10 mouse cellular contexts compared by ENCODE assay signal in genomic region chr13:6575920-6576509, GRCm38 (mm10). TPM values are rescaled to one million over a fixed set of nuclear protein-coding genes. Genes with fewer than 3 reads are reported as not detected.
A peak's percentile ranks its signal among the peaks of the same experiment; 100 is the strongest.
DNase-seq lines count a peak whose midpoint lies in the region; ATAC-seq and TF ChIP-seq lines count a peak whose summit lies in the region.
"Had no signal": no experiment of that assay in that cellular context is flagged by ENCODE, and none has a peak within 500 bp of the region (broad histone marks: within the 10 kb centered on the region; RNA-seq: fewer than 3 reads in every experiment).

No protein-coding gene starts in this region.

- H3K4me2 ChIP-seq in forebrain, embryonic 12.5 days: no peak overlapping the region
- no peak overlapping the region for H3K4me2 ChIP-seq in neural tube, embryonic 11.5 days (ENCODE audit: low read depth)
- H3K4me2 ChIP-seq in forebrain, postnatal 0 days (ENCODE audit: low read depth): no peak overlapping the region

- H3K9me3 ChIP-seq in forebrain, embryonic 12.5 days: no peaks in the 10 kb centered on the region
- no peaks in the 10 kb centered on the region for H3K9me3 ChIP-seq in forebrain, embryonic 10.5 days
- H3K9me3 ChIP-seq in neural tube, embryonic 11.5 days (ENCODE audit: control insufficient read depth, low read length): no peaks in the 10 kb centered on the region
- H3K9me3 ChIP-seq in forebrain, postnatal 0 days (ENCODE audit: low read length): no peaks in the 10 kb centered on the region

- peak; percentile 47; the same call in 1 of the 2 replicates for ATAC-seq in forebrain, embryonic 12.5 days (ENCODE audit: low FRiP score)
- 0 out of 2 replicates have a peak, but pooled peaks have one; percentile 40 for ATAC-seq in neural tube, embryonic 11.5 days (ENCODE audit: insufficient read depth, low FRiP score, low TSS enrichment)
- ATAC-seq in forebrain, postnatal 0 days: peak; percentile 46

- H3K36me3 ChIP-seq in forebrain, embryonic 12.5 days (replicated peaks): peaks cover 95% of the 10 kb centered on the region
- H3K36me3 ChIP-seq in forebrain, embryonic 10.5 days (replicated peaks): peaks cover 100% of the 10 kb centered on the region
- H3K36me3 ChIP-seq in neural tube, embryonic 11.5 days (ENCODE audit: control insufficient read depth, insufficient read depth, low read length): peaks cover 22% of the 10 kb centered on the region
- peaks cover 89% of the 10 kb centered on the region for H3K36me3 ChIP-seq in forebrain, postnatal 0 days (ENCODE audit: insufficient read depth)
- peaks cover 37% of the 10 kb centered on the region for H3K36me3 ChIP-seq in small intestine, adult 2 months (ENCODE audit: control insufficient read depth, insufficient read depth, low read length)

- DNase-seq in forebrain, embryonic 10.5 days (ENCODE audit: extremely low spot score, low spot score): no peak
- DNase-seq in neural tube, embryonic 11.5 days (ENCODE audit: low spot score): no peak
- DNase-seq in neural tube, embryonic 10.5 days (ENCODE audit: extremely low spot score, low spot score): no peak
- peak; percentile 25 for DNase-seq in forebrain, postnatal 0 days
- no peak for DNase-seq in heart, postnatal 14 days
- DNase-seq in right cerebral cortex, postnatal 14 days: no peak
- DNase-seq: left cerebral cortex, postnatal 4 days; spleen, adult 18-20 months had no signal

- no peak overlapping the region for H3K27ac ChIP-seq in forebrain, embryonic 12.5 days
- no peak overlapping the region for H3K27ac ChIP-seq in forebrain, embryonic 10.5 days
- H3K27ac ChIP-seq in neural tube, embryonic 11.5 days (ENCODE audit: low read depth, low read length): no peak overlapping the region
- H3K27ac ChIP-seq in forebrain, postnatal 0 days (ENCODE audit: low read depth, low read length): no peak overlapping the region
- H3K27ac ChIP-seq in small intestine, adult 2 months (ENCODE audit: insufficient read depth, low read depth, low read length): no peak overlapping the region

- 86% methylated on average over 6 of the region's 6 CpGs for WGBS in forebrain, embryonic 12.5 days
- WGBS in forebrain, embryonic 10.5 days: 98% methylated on average over 6 of the region's 6 CpGs
- 97% methylated on average over 6 of the region's 6 CpGs for WGBS in neural tube, embryonic 11.5 days
- WGBS in forebrain, postnatal 0 days: 92% methylated on average over 6 of the region's 6 CpGs
- 96% methylated on average over 6 of the region's 6 CpGs for WGBS in small intestine, adult 2 months

- TF ChIP-seq POLR2A in small intestine, adult 2 months (IDR thresholded peaks at IDR 0.05; ENCODE audit: low read depth, low read length): no peak

- no peaks in the 10 kb centered on the region for H3K4me1 ChIP-seq in forebrain, embryonic 12.5 days
- no peaks in the 10 kb centered on the region for H3K4me1 ChIP-seq in forebrain, embryonic 10.5 days
- H3K4me1 ChIP-seq in neural tube, embryonic 11.5 days (ENCODE audit: control insufficient read depth, insufficient read depth, low read length): no peaks in the 10 kb centered on the region
- H3K4me1 ChIP-seq in forebrain, postnatal 0 days (ENCODE audit: insufficient read depth): no peaks in the 10 kb centered on the region
- H3K4me1 ChIP-seq in small intestine, adult 2 months (ENCODE audit: control insufficient read depth, insufficient read depth, insufficient read length, low read length): no peaks in the 10 kb centered on the region

- no peak overlapping the region for H3K9ac ChIP-seq in forebrain, embryonic 12.5 days
- no peak overlapping the region for H3K9ac ChIP-seq in neural tube, embryonic 11.5 days (ENCODE audit: low read length)
- no peak overlapping the region for H3K9ac ChIP-seq in forebrain, postnatal 0 days

- TF ChIP-seq CTCF in forebrain, postnatal 0 days (IDR thresholded peaks at IDR 0.05; ENCODE audit: low read depth): peak; percentile 57
- TF ChIP-seq CTCF in small intestine, adult 2 months (IDR thresholded peaks at IDR 0.05; ENCODE audit: extremely low read depth, insufficient read length, insufficient replicate concordance, low read depth, low read length): peak; percentile 33; the same call in 1 of the 2 replicates

- H3K4me3 ChIP-seq in forebrain, embryonic 12.5 days (replicated peaks): no peak overlapping the region
- H3K4me3 ChIP-seq in forebrain, embryonic 10.5 days: no peak overlapping the region
- H3K4me3 ChIP-seq in neural tube, embryonic 11.5 days (ENCODE audit: low read depth, low read length): no peak overlapping the region
- no peak overlapping the region for H3K4me3 ChIP-seq in forebrain, postnatal 0 days (ENCODE audit: low read depth, low read length)
- H3K4me3 ChIP-seq in small intestine, adult 2 months (ENCODE audit: low read depth, low read length): no peak overlapping the region

- intact Hi-C loops in heart, postnatal 14 days (cut with DNase I): no loop called here

- H3K27me3 ChIP-seq in forebrain, embryonic 12.5 days: no peaks in the 10 kb centered on the region
- no peaks in the 10 kb centered on the region for H3K27me3 ChIP-seq in forebrain, embryonic 10.5 days (ENCODE audit: poor library complexity, severe bottlenecking)
- H3K27me3 ChIP-seq in neural tube, embryonic 11.5 days (ENCODE audit: control insufficient read depth, insufficient read depth, low read length): no peaks in the 10 kb centered on the region
- H3K27me3 ChIP-seq in forebrain, postnatal 0 days (ENCODE audit: insufficient read depth, low read length): no peaks in the 10 kb centered on the region
- no peaks in the 10 kb centered on the region for H3K27me3 ChIP-seq in small intestine, adult 2 months (ENCODE audit: control insufficient read depth, insufficient read depth, low read length)

RNA-seq across cellular contexts. Expression of gene Pitrm1, which starts 28.1 kb away (rescaled TPM):
- 79.6 and 84.1 TPM in 2 replicates for polyA plus RNA-seq in forebrain, embryonic 12.5 days (2016; fragmentation: Nextera tagmentation; extraction: Ambion mirVana)
- 120 and 121 TPM in 2 replicates for polyA plus RNA-seq in forebrain, embryonic 10.5 days (2016; fragmentation: Nextera tagmentation; extraction: Ambion mirVana)
- polyA plus RNA-seq in neural tube, embryonic 11.5 days (2014; fragmentation: Nextera tagmentation; extraction: Ambion mirVana): 116 and 123 TPM in 2 replicates
- 38.7 and 60.9 TPM in 2 replicates for total RNA-seq in forebrain, postnatal 0 days (2014; rRNA removed)
- 24.7 and 30.0 TPM in 2 replicates for polyA plus RNA-seq in forebrain, postnatal 0 days (2015; fragmentation: Nextera tagmentation; extraction: Ambion mirVana)
- polyA plus RNA-seq in small intestine, adult 2 months (2012; rRNA removed): 5.3 and 5.7 TPM in 2 replicates
- total RNA-seq in heart, postnatal 14 days (2021): 10 to 100 TPM; 51.1 to 54.4 TPM
